Mouse (Mus musculus): ENCODE results near the gene Pelo. TPM values are rescaled to one million over a fixed set of nuclear protein-coding genes. Genes with fewer than 3 reads are reported as not detected.

Gene Pelo
- polyA plus RNA-seq, 2 experiments: 4.9 to 19.2 TPM

DNA sequence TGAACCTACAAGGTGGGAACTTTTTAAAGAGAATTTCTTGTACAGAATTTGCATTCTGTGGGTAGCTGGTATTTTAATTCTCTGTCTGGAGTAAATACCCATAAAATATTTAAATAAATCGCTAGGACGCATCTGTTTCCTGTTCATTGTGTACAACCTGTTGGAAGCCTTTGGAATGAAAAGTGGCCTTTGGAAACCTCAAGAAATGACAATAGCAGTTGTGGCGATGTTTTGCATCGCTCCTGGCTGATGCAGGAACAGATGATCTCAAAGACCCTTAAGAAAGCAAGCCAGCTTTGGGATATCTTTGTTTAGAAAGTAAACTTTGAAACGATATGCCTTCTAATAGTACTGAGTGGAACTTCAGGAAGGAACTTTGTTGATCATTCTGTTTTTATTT is 28.8 kb upstream of the Pelo start:
- Histone ChIP-seq H3K9me3 (ENCODE audit: control insufficient read depth, low read length) (no peaks in the 10 kb centered on the region), H3K4me2 (ENCODE audit: low read depth) (no peak overlapping the region), H3K4me3 (ENCODE audit: insufficient read depth in 1 of 2, low read depth in 2 of 2, low read length in 2 of 2) (no peak overlapping the region), H3K9ac (replicated peaks) (no peak overlapping the region), H3K4me1 (replicated peaks; ENCODE audit: control insufficient read depth in 2 of 2, insufficient read depth in 2 of 2, low read length in 1 of 2) (no peaks in the 10 kb centered on the region), H3K27ac (no peak overlapping the region), H3K36me3 (replicated peaks; ENCODE audit: control insufficient read depth, insufficient read depth, low read depth) (no peaks in the 10 kb centered on the region), H3K27me3 (ENCODE audit: control insufficient read depth, insufficient read depth, low read length) (no peaks in the 10 kb centered on the region)
- DNase-seq (ENCODE audit: low read depth in 3 of 3, low spot score in 3 of 3) (no peak), ATAC-seq (ENCODE audit: insufficient read depth) (no peak)
- 41% methylated on average over 5 of the region's 5 CpGs for WGBS (ENCODE audit: insufficient replicate concordance)
- TF ChIP-seq EP300 (IDR thresholded peaks at IDR 0.05; ENCODE audit: low read depth) (no peak), CTCF (IDR thresholded peaks at IDR 0.05; ENCODE audit: low read depth) (no peak)

DNA sequence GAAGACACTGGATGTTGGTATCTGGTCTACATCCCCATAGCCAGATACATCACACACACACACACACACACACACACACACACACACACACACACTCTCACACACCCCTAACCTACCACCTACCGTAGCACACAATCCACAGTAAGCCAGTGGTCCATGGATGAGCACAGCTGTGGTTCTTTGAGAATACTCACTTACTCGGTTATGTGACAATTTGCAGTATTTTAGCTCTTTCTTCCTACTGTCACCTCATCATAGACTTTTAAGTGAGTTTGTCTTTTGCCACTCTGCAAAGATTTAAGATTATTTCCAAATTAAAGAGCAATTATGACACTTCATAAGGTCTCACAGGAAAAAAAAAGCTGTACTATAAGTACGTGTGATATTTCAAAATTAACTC is 28.2 kb upstream of the Pelo start:
- H3K9ac ChIP-seq (replicated peaks): no peak overlapping the region
- no peaks in the 10 kb centered on the region for H3K4me1 ChIP-seq (replicated peaks; ENCODE audit: control insufficient read depth in 2 of 2, insufficient read depth in 2 of 2, low read length in 1 of 2)
- DNase-seq (ENCODE audit: low read depth in 3 of 3, low spot score in 3 of 3) (no peak), ATAC-seq (ENCODE audit: insufficient read depth) (no peak)
- no peak overlapping the region for H3K27ac ChIP-seq
- no peak overlapping the region for H3K4me3 ChIP-seq (ENCODE audit: insufficient read depth in 1 of 2, low read depth in 2 of 2, low read length in 2 of 2)
- H3K9me3 ChIP-seq (ENCODE audit: control insufficient read depth, low read length): no peaks in the 10 kb centered on the region
- no peak for TF ChIP-seq EP300 (IDR thresholded peaks at IDR 0.05; ENCODE audit: low read depth)
- TF ChIP-seq CTCF (IDR thresholded peaks at IDR 0.05; ENCODE audit: low read depth): no peak
- no peaks in the 10 kb centered on the region for H3K36me3 ChIP-seq (replicated peaks; ENCODE audit: control insufficient read depth, insufficient read depth, low read depth)
- no peak overlapping the region for H3K4me2 ChIP-seq (ENCODE audit: low read depth)
- WGBS (ENCODE audit: insufficient replicate concordance): 62% methylated on average over 3 of the region's 3 CpGs
- H3K27me3 ChIP-seq (ENCODE audit: control insufficient read depth, insufficient read depth, low read length): no peaks in the 10 kb centered on the region

DNA sequence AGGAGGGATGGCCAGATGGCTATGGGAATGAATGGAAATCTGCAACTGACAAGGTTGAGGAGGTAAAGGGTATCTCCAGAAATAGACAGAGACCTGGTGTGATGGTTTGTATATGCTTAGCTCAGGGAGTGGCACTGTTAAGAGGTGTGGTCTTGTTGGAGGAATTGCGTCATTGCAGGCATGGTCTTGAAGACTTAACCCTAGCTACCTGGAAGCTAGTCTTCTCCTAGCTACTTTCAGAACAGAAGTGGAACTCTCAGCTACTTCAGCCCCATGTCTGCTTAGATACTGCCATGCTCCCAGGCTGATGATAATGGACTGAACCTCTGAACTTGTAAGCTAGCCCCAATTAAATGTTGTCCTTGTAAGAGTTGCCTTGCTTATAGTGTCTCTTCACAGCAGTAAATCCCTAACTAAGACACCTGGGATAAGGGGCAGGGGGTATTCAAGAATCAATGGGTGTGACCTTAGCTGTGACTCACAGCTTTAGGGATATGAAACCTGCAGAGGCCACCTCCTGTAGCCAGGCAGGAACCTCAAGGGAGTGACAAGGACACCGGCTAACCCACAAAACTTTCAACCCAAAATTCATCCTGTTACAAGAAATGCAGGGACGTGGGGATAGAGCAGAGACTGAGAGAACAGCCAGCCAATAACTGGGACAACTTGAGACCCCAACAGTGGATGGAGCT is 27.1 kb upstream of the Pelo start:
- ATAC-seq (ENCODE audit: insufficient read depth) (no peak), DNase-seq (ENCODE audit: low read depth in 3 of 3, low spot score in 3 of 3) (no peak)
- Histone ChIP-seq H3K27ac (no peak overlapping the region), H3K9me3 (ENCODE audit: control insufficient read depth, low read length) (no peaks in the 10 kb centered on the region), H3K4me1 (replicated peaks; ENCODE audit: control insufficient read depth in 2 of 2, insufficient read depth in 2 of 2, low read length in 1 of 2) (no peaks in the 10 kb centered on the region), H3K9ac (replicated peaks) (no peak overlapping the region), H3K36me3 (replicated peaks; ENCODE audit: control insufficient read depth, insufficient read depth, low read depth) (no peaks in the 10 kb centered on the region), H3K4me2 (ENCODE audit: low read depth) (no peak overlapping the region), H3K4me3 (ENCODE audit: insufficient read depth in 1 of 2, low read depth in 2 of 2, low read length in 2 of 2) (no peak overlapping the region), H3K27me3 (ENCODE audit: control insufficient read depth, insufficient read depth, low read length) (no peaks in the 10 kb centered on the region)
- WGBS (ENCODE audit: insufficient replicate concordance): 53% methylated on average over 3 of the region's 3 CpGs
- TF ChIP-seq CTCF (IDR thresholded peaks at IDR 0.05; ENCODE audit: low read depth) (no peak), EP300 (IDR thresholded peaks at IDR 0.05; ENCODE audit: low read depth) (no peak)

DNA sequence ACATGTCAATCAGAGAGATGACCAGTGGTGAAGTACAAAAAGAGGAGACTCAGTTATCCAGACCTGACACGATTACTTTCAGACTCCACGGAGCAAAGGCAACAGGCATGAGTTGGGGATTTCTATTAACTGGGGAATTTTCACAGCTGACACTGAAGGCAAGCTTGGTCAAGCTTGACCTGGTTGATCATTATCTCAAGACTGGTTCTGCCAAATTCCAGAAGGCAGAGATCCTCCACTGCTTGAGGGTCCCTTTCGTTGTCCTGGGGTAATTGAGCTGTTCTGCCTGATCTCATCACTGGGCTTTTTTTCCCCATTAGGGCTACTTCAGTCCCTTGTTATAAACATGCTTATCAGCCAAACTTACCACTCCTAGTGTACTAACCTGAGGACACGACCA is 19.6 kb upstream of the Pelo start:
- H3K4me3 ChIP-seq (ENCODE audit: insufficient read depth in 1 of 2, low read depth in 2 of 2, low read length in 2 of 2): no peak overlapping the region
- H3K4me2 ChIP-seq (ENCODE audit: low read depth): no peak overlapping the region
- H3K36me3 ChIP-seq (replicated peaks; ENCODE audit: control insufficient read depth, insufficient read depth, low read depth): no peaks in the 10 kb centered on the region
- ATAC-seq (ENCODE audit: insufficient read depth): no peak
- no peaks in the 10 kb centered on the region for H3K4me1 ChIP-seq (replicated peaks; ENCODE audit: control insufficient read depth in 2 of 2, insufficient read depth in 2 of 2, low read length in 1 of 2)
- H3K27ac ChIP-seq: no peak overlapping the region
- H3K27me3 ChIP-seq (ENCODE audit: control insufficient read depth, insufficient read depth, low read length): no peaks in the 10 kb centered on the region
- WGBS (ENCODE audit: insufficient replicate concordance): 57% methylated on average over 4 of the region's 4 CpGs
- DNase-seq (ENCODE audit: low read depth in 3 of 3, low spot score in 3 of 3): no peak
- no peak overlapping the region for H3K9ac ChIP-seq (replicated peaks)
- H3K9me3 ChIP-seq (ENCODE audit: control insufficient read depth, low read length): no peaks in the 10 kb centered on the region
- TF ChIP-seq CTCF (IDR thresholded peaks at IDR 0.05; ENCODE audit: low read depth) (no peak), EP300 (IDR thresholded peaks at IDR 0.05; ENCODE audit: low read depth) (no peak)

DNA sequence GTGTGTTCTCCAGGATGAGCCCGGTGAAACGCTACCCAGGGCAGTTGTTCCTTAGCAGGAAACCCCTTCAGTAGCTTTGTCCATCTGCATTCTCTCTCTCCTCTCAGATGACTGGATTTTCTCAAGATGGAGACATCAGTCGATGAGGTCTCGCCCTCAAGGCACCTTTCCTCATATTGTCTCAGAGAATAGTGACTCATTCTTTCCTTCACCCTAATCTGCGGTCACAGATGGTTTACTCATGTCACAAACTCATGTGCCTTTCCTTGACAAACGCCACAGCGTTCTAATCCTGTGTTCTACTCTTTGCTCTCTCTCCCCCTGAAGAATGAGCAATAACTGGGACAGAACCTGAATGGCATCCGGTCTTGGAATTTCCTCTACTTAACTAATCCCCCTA is 17.4 kb upstream of the Pelo start:
- H3K27me3 ChIP-seq (ENCODE audit: control insufficient read depth, insufficient read depth, low read length): no peaks in the 10 kb centered on the region
- TF ChIP-seq EP300 (IDR thresholded peaks at IDR 0.05; ENCODE audit: low read depth) (no peak), CTCF (IDR thresholded peaks at IDR 0.05; ENCODE audit: low read depth) (no peak)
- 46% methylated on average over 8 of the region's 8 CpGs for WGBS (ENCODE audit: insufficient replicate concordance)
- no peak overlapping the region for H3K4me3 ChIP-seq (ENCODE audit: insufficient read depth in 1 of 2, low read depth in 2 of 2, low read length in 2 of 2)
- ATAC-seq (ENCODE audit: insufficient read depth): no peak
- no peak overlapping the region for H3K4me2 ChIP-seq (ENCODE audit: low read depth)
- no peaks in the 10 kb centered on the region for H3K36me3 ChIP-seq (replicated peaks; ENCODE audit: control insufficient read depth, insufficient read depth, low read depth)
- no peaks in the 10 kb centered on the region for H3K4me1 ChIP-seq (replicated peaks; ENCODE audit: control insufficient read depth in 2 of 2, insufficient read depth in 2 of 2, low read length in 1 of 2)
- H3K9ac ChIP-seq (replicated peaks): no peak overlapping the region
- no peak overlapping the region for H3K27ac ChIP-seq
- DNase-seq (ENCODE audit: low read depth in 3 of 3, low spot score in 3 of 3): no peak
- no peaks in the 10 kb centered on the region for H3K9me3 ChIP-seq (ENCODE audit: control insufficient read depth, low read length)
